Mouse (Mus musculus) cerebellum, adult 18-20 months (tissue): Measurements from ENCODE around the gene Arsg.

Experiments
- DNase-seq, 2 experiments: peaks; one replicate each; pipeline ENCODE4 v3.0.0; 2021

The Arsg gene

GRCm38 (mm10) chr11:109473171-109474085, at the start of gene Arsg, which contains the start of gene Slc16a6:
Arsg (plus strand) TSS chr11:109473374.
Slc16a6 (minus strand) TSS chr11:109473598.
- DNase-seq: peak; percentile 89 to 91

GRCm38 (mm10) chr11:109425392-109426271, 47.5 kb upstream of the Arsg start, which contains the start of gene Amz2:
Amz2 (plus strand) TSS chr11:109425946.
- peak; percentile 99 for DNase-seq

GRCm38 (mm10) chr11:109426272-109426586, 46.9 kb upstream of the Arsg start:
- DNase-seq: no peak

GRCm38 (mm10) chr11:109427353-109427752, 45.8 kb upstream of the Arsg start:
- DNase-seq: no peak

GRCm38 (mm10) chr11:109434233-109434798, 38.9 kb upstream of the Arsg start:
- DNase-seq: no peak

- no peak for DNase-seq
These were observed 36.3 kb upstream of the Arsg start for GRCm38 (mm10) chr11:109436889-109437288.

- no peak for DNase-seq
These were observed 34.0 kb upstream of the Arsg start for GRCm38 (mm10) chr11:109439209-109439608.

GRCm38 (mm10) chr11:109439829-109440340, 33.3 kb upstream of the Arsg start:
- peak; percentile 63 to 73 for DNase-seq

GRCm38 (mm10) chr11:109440641-109441040, 32.5 kb upstream of the Arsg start:
- no peak for DNase-seq

GRCm38 (mm10) chr11:109441119-109441518, 32.1 kb upstream of the Arsg start:
- DNase-seq: peak in 1 of 2 experiments; percentile 33

GRCm38 (mm10) chr11:109442166-109442730, 30.9 kb upstream of the Arsg start:
- DNase-seq: no peak

GRCm38 (mm10) chr11:109443468-109444263, 29.5 kb upstream of the Arsg start:
- DNase-seq: no peak

GRCm38 (mm10) chr11:109444600-109444999, 28.6 kb upstream of the Arsg start:
- DNase-seq: peak; percentile 43 to 51

GRCm38 (mm10) chr11:109445438-109446035, 27.6 kb upstream of the Arsg start:
- DNase-seq: peak; percentile 37 to 39

GRCm38 (mm10) chr11:109451169-109451568, 22.0 kb upstream of the Arsg start:
- no peak for DNase-seq

GRCm38 (mm10) chr11:109456261-109456660, 16.9 kb upstream of the Arsg start:
- DNase-seq: no peak

GRCm38 (mm10) chr11:109458165-109458564, 15.0 kb upstream of the Arsg start:
- DNase-seq: no peak

GRCm38 (mm10) chr11:109460586-109460985, 12.6 kb upstream of the Arsg start:
- no peak for DNase-seq

GRCm38 (mm10) chr11:109465068-109465467, 8.1 kb upstream of the Arsg start:
- DNase-seq: no peak

- DNase-seq: no peak
These were observed 6.2 kb upstream of the Arsg start for GRCm38 (mm10) chr11:109466987-109467386.

- DNase-seq: no peak
These were observed 5.0 kb upstream of the Arsg start for GRCm38 (mm10) chr11:109468133-109468532.
